Mouse (Mus musculus) forebrain, embryonic 11.5 days (tissue): Measurements from ENCODE around the gene Rasgrp4. TPM values are rescaled to one million over a fixed set of nuclear protein-coding genes. Genes with fewer than 3 reads are reported as not detected.
A peak's percentile ranks its signal among the peaks of the same experiment; 100 is the strongest.

Experiments
- ATAC-seq: fragments of 200-750 bp; cut with Nextera tagmentation; replicated peaks from 2 replicates; pipeline ENCODE4 v1.8.0; 2017; ENCODE audit warnings: moderate TSS enrichment; ENCODE audit not compliant: low FRiP score
- DNase-seq: peaks from one replicate; pipeline ENCODE4 v3.0.0-alpha.2; 2017; ENCODE audit warnings: low spot score
- H3K27ac ChIP-seq: fragments of 300-500 bp; sonication (generic); 2 replicates; pipeline ENCODE4 v1.5.1; 2014; ENCODE audit warnings: low read depth, low read length
- H3K27me3 ChIP-seq: fragments of 300-500 bp; sonication (generic); 2 replicates; pipeline ENCODE4 v1.6.1; 2014; ENCODE audit warnings: mild to moderate bottlenecking, low read length, mixed read lengths; ENCODE audit not compliant: control insufficient read depth, insufficient read depth
- H3K36me3 ChIP-seq: fragments of 300-500 bp; sonication (generic); 2 replicates; pipeline ENCODE4 v1.6.1; 2014; ENCODE audit warnings: mild to moderate bottlenecking, low read length, moderate library complexity, mixed read lengths; ENCODE audit not compliant: control insufficient read depth, insufficient read depth
- H3K4me1 ChIP-seq: fragments of 300-500 bp; sonication (generic); replicated peaks from 2 replicates; pipeline ENCODE4 v1.6.1; 2014; ENCODE audit warnings: low read length, mixed read lengths; ENCODE audit not compliant: control insufficient read depth, insufficient read depth
- H3K4me2 ChIP-seq: fragments of 300-500 bp; sonication (generic); 2 replicates; pipeline ENCODE4 v1.6.1; 2014; ENCODE audit warnings: low read depth, mild to moderate bottlenecking, low read length, moderate library complexity, mixed read lengths; ENCODE audit not compliant: severe bottlenecking
- H3K4me3 ChIP-seq: fragments of 300-500 bp; sonication (generic); 2 replicates; pipeline ENCODE4 v1.5.1; 2014; ENCODE audit warnings: low read depth, low read length
- H3K9ac ChIP-seq: fragments of 300-500 bp; sonication (generic); 2 replicates; pipeline ENCODE4 v1.6.1; 2014; ENCODE audit warnings: low read length
- H3K9me3 ChIP-seq: fragments of 300-500 bp; sonication (generic); 2 replicates; pipeline ENCODE4 v1.6.1; 2016; ENCODE audit warnings: low read length, mixed read lengths; ENCODE audit not compliant: control insufficient read depth
- WGBS: fragments of 180-500 bp; shearing (Covaris S2); extraction: QIAGEN DNeasy Blood & Tissue Kit; methylation state at CpG from one replicate; pipeline ENCODE4 v1.1.7; 2014; 5-methylcytosine and 5-hydroxymethylcytosine counted together
- polyA plus RNA-seq: library from polyadenylated mRNA; unstranded; fragments of >200 nt; fragmentation: Nextera tagmentation; extraction: Ambion mirVana; gene quantifications from 2 replicates; pipeline ENCODE4 v1.2.1, GENCODE M21; 2014

Gene Rasgrp4
- polyA plus RNA-seq, 1 experiment from 2014 or later: 0.67 TPM

- Histone ChIP-seq H3K9me3 (no peaks in the 10 kb centered on the region), H3K4me2 (peak within 1 kb of the TSS; percentile 98), H3K4me3 (peak within 1 kb of the TSS; percentile 73), H3K27me3 (no peaks in the 10 kb centered on the region; the same call in 1 of the 2 replicates), H3K4me1 (no peaks in the 10 kb centered on the region), H3K36me3 (no peaks in the 10 kb centered on the region; the same call in 1 of the 2 replicates), H3K9ac (peak within 1 kb of the TSS; percentile 78), H3K27ac (peak within 1 kb of the TSS; percentile 80)
- DNase-seq (peak; percentile 92), ATAC-seq (peak; percentile 86)
- 4% methylated on average over 66 of the region's 68 CpGs for WGBS
These were observed 21.5 kb downstream of the Rasgrp4 start, which contains the start of gene Fam98c for GRCm38 (mm10) chr7:29155838-29156782. TSS of gene Fam98c (minus strand) at chr7:29156234.

- H3K4me2 ChIP-seq: no peak overlapping the region
- H3K4me3 ChIP-seq: no peak overlapping the region
- H3K36me3 ChIP-seq: no peaks in the 10 kb centered on the region; the same call in 1 of the 2 replicates
- H3K9me3 ChIP-seq: no peaks in the 10 kb centered on the region
- H3K4me1 ChIP-seq: no peaks in the 10 kb centered on the region
- H3K27ac ChIP-seq: no peak overlapping the region
- no peak for ATAC-seq
- no peak overlapping the region for H3K9ac ChIP-seq
- H3K27me3 ChIP-seq: no peaks in the 10 kb centered on the region; the same call in 1 of the 2 replicates
- 2% methylated on average over 5 of the region's 5 CpGs for WGBS
- no peak for DNase-seq
These were observed 23.6 kb downstream of the Rasgrp4 start for GRCm38 (mm10) chr7:29158264-29158663.

DNA sequence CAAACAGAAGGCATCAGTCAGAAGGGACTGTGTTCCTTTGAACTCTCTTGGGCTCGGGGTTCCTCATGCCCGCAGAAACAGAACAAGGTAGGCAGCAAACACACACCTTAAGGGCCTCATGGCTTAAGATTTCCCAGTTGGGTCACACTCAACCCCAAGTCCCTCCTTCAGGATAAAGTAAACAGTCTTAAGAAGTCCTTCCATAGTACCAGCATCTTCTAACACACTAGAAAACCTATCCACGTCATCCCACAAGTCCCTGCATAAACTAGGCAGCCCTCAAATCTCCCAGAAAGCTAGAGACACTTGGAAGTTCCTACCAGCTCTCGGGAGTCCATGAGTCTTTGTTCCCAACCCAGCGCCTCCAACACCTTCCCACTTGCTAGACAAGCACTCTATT lies 27.6 kb downstream of the Rasgrp4 start:
- Histone ChIP-seq H3K4me2 (no peak overlapping the region), H3K4me3 (no peak overlapping the region), H3K36me3 (no peaks in the 10 kb centered on the region), H3K9ac (no peak overlapping the region), H3K4me1 (no peaks in the 10 kb centered on the region), H3K27ac (no peak overlapping the region), H3K9me3 (no peaks in the 10 kb centered on the region), H3K27me3 (no peaks in the 10 kb centered on the region; the same call in 1 of the 2 replicates)
- ATAC-seq: no peak
- no peak for DNase-seq
- WGBS: 82% methylated on average over 5 of the region's 5 CpGs

DNA sequence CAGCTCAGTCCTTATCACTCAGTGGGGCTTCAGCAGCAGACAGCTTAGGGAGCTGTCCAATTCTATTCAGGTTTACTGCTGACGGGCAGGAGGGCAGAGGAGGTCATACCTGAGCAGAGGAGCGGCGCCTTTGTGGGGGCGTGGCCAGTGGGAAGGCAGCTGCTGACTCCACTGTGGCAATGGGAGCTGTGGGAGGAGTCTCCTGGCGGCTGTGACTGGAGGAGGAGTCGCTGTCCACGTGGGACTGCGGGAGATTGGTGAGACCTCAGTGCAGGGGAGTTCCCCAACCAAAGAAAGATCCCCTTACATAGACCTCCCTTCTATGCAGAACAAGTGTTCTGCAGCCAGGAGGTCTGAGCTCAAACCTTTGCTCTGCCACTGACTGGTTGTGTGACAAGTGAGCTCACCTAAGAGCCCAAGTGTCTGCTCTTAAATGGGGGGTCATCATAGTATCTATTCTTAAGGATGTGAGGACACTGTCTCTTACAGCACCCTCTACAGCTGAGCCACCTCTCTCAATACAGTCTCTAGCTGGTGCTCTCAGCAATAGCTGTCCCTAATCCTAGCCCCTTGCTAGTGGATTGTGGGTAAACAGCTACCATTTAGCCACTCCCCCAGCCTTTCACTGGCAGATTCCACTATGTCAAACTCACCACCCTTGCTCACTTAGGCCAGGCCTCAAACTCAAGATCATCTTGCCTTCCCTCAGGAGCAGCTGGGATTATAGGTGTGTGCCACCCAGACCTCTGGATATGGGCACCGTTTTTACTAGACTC lies 28.3 kb downstream of the Rasgrp4 start:
- Histone ChIP-seq H3K9me3 (no peaks in the 10 kb centered on the region), H3K27me3 (peaks cover 2% of the 10 kb centered on the region; the same call in 1 of the 2 replicates), H3K4me2 (no peak overlapping the region), H3K27ac (no peak overlapping the region), H3K4me3 (no peak overlapping the region), H3K36me3 (no peaks in the 10 kb centered on the region), H3K4me1 (peaks cover 2% of the 10 kb centered on the region; the same call in 1 of the 2 replicates), H3K9ac (no peak overlapping the region)
- no peak for ATAC-seq
- WGBS: 16% methylated on average over 9 of the region's 9 CpGs
- no peak for DNase-seq

DNA sequence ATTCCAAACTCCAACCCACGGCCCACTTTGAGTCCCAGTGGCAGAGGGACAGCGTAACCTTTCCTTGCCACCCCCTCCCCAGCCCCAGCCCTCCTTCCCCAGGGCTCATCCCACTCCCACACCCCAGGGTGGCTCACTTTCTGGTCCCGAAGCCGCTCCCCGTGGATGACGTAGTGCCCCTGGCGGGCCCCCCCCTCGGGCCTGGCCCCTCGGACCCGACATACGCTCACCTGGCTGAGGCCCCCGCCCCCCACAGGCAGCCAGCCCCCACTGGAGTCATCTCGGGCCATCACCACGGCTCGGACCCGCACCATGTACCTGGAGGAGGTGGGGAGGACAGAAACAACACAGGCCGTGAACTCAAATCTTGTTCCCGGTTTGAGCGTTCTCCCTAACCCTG lies 33.0 kb downstream of the Rasgrp4 start:
- 8% methylated on average over 18 of the region's 19 CpGs for WGBS
- ATAC-seq: no peak
- Histone ChIP-seq H3K27me3 (peaks cover 22% of the 10 kb centered on the region), H3K9ac (no peak overlapping the region; the same call in 1 of the 2 replicates), H3K9me3 (no peaks in the 10 kb centered on the region), H3K4me2 (peak overlapping the region; percentile 79), H3K27ac (no peak overlapping the region), H3K4me1 (peaks cover 24% of the 10 kb centered on the region), H3K36me3 (no peaks in the 10 kb centered on the region), H3K4me3 (peak overlapping the region; percentile 70)
- no peak for DNase-seq

DNA sequence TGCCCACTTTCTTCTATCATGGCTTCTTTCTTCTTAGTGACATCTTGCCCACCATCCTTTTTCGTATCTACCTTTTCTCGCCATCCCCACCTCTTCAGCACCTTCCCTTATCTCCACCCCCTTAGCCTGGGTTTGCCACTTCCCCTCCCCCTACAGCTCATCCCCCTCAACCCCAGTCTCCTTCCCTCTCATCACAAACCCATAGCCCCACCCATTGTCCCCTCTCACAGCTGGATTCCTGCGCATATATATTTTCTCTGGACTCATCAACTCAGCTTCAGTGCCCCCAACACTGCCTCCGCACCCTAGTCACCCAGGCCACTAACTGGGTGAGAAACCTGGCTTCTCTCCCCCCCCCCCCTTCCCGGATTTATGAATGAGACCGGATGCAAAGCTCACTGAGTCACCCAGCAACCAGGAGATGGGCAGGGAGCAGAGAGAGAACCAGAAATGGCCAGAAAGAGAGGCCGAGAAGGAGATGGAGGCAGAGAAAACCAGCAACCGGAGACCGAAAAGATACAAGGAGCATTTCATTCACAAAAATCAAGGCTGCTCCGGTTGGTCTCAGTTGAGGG lies 33.6 kb downstream of the Rasgrp4 start:
- DNase-seq: no peak
- Histone ChIP-seq H3K36me3 (no peaks in the 10 kb centered on the region), H3K4me3 (peak overlapping the region; percentile 70), H3K9me3 (no peaks in the 10 kb centered on the region), H3K27ac (peak overlapping the region; percentile 77; the same call in 1 of the 2 replicates), H3K27me3 (peaks cover 27% of the 10 kb centered on the region), H3K4me2 (peak overlapping the region; percentile 79), H3K9ac (peak overlapping the region; percentile 65), H3K4me1 (peaks cover 29% of the 10 kb centered on the region)
- under 1% methylated on average over 10 of the region's 10 CpGs for WGBS
- ATAC-seq: no peak

GRCm38 (mm10) chr7:29168791-29169230 lies 34.2 kb downstream of the Rasgrp4 start:
- Histone ChIP-seq H3K9me3 (no peaks in the 10 kb centered on the region), H3K27me3 (peaks cover 31% of the 10 kb centered on the region), H3K4me3 (peak overlapping the region; percentile 70), H3K4me2 (peak overlapping the region; percentile 79), H3K27ac (peak overlapping the region; percentile 77; the same call in 1 of the 2 replicates), H3K9ac (peak overlapping the region; percentile 65), H3K4me1 (peaks cover 29% of the 10 kb centered on the region), H3K36me3 (no peaks in the 10 kb centered on the region; the same call in 1 of the 2 replicates)
- peak; percentile 31; the same call in 1 of the 2 replicates for ATAC-seq
- DNase-seq: peak; percentile 86
- WGBS: 0% methylated on average over 14 of the region's 14 CpGs
